Comparison of ENCODE assay signal across 9 mouse cellular contexts in the genomic region with DNA sequence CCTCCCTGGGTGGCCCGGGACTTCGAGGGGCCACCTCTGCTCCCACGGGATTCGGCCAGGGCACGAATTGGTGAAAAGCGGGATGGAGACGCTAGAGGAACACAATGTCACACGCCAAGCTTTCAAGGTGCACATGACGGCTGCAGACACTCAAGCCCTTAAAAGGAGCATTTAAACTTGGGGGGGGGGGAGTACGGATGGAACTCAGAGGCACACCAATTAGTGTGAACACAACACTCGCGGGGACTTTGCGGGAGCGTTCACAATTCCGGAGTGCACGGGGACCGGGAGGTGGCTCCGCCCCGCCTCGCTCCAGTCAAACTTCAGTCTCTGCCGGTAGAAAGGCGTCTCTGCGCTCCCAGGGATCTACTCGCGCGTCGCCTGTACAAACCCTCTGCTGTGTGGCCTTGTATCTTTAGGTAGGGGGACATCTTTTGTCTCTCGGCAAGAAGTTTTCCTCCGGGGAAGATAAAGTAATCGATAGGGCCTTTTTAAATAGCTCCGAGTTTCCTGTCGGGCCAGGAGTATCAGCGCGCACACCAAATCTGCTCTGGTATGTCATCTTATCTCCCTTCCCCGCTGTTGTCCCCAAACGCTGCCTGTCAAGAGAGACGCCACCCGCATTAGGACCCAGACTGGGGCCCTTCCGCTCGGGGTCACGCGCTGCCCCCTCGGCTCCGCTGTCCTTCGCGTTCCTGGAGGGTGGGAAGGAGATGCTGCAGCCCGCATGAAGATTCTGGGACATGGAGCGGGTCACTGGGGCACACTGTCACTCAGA. TPM values are rescaled to one million over a fixed set of nuclear protein-coding genes. Genes with fewer than 3 reads are reported as not detected.
DNase-seq lines count a peak whose midpoint lies in the region; ATAC-seq and TF ChIP-seq lines count a peak whose summit lies in the region.
"Had no signal": no experiment of that assay in that cellular context is flagged by ENCODE, and none has a peak within 500 bp of the region (broad histone marks: within the 10 kb centered on the region; RNA-seq: fewer than 3 reads in every experiment).

No protein-coding gene starts in this region.

- peak overlapping the region; percentile 15; the same call in 1 of the 2 replicates for H3K9ac ChIP-seq in ES-Bruce4 (ENCODE audit: low read depth, poor library complexity, severe bottlenecking)
- H3K9ac ChIP-seq in heart, embryonic 15.5 days, result peak overlapping the region; percentile 71
- H3K9ac ChIP-seq in liver, embryonic 12.5 days, result no peak overlapping the region

- no peaks in the 10 kb centered on the region for H3K36me3 ChIP-seq in ES-Bruce4 (ENCODE audit: control insufficient read depth, insufficient read depth, low read length, poor library complexity, severe bottlenecking)
- no peaks in the 10 kb centered on the region for H3K36me3 ChIP-seq in heart, embryonic 15.5 days
- H3K36me3 ChIP-seq in liver, embryonic 12.5 days, result no peaks in the 10 kb centered on the region

- DNase-seq in yolk sac, embryonic 10.5 days (ENCODE audit: low spot score), result no peak
- no peak for DNase-seq in layer of hippocampus, adult 11-12 months (ENCODE audit: low spot score)
- no peak for DNase-seq in right cerebral cortex, postnatal 36 days (ENCODE audit: low spot score in 2 of 2)
- DNase-seq in urinary bladder, adult 2 months (ENCODE audit: low spot score), result no peak

- no peak for TF ChIP-seq POLR2A in ES-Bruce4 (IDR thresholded peaks at IDR 0.05; ENCODE audit: insufficient read depth, low read length)
- TF ChIP-seq POLR2A in bone marrow macrophage, adult 2 months (IDR thresholded peaks at IDR 0.05; ENCODE audit: borderline replicate concordance, low read depth, low read length), result no peak

- H3K4me2 ChIP-seq in heart, embryonic 15.5 days, result peak overlapping the region; percentile 70
- H3K4me2 ChIP-seq in liver, embryonic 12.5 days, result peak overlapping the region; percentile 49

- H3K4me1 ChIP-seq in ES-Bruce4 (ENCODE audit: control insufficient read depth, insufficient read depth, low read length), result no peaks in the 10 kb centered on the region
- no peaks in the 10 kb centered on the region for H3K4me1 ChIP-seq in bone marrow macrophage, adult 2 months (ENCODE audit: control insufficient read depth, insufficient read depth, low read length)
- peaks cover 19% of the 10 kb centered on the region for H3K4me1 ChIP-seq in heart, embryonic 15.5 days (replicated peaks)
- peaks cover 2% of the 10 kb centered on the region for H3K4me1 ChIP-seq in liver, embryonic 12.5 days

- H3K4me3 ChIP-seq in ES-Bruce4 (ENCODE audit: low read depth, low read length), result peak overlapping the region; percentile 46
- peak overlapping the region; percentile 48 for H3K4me3 ChIP-seq in bone marrow macrophage, adult 2 months (ENCODE audit: insufficient read depth, low read length)
- peak overlapping the region; percentile 52 for H3K4me3 ChIP-seq in heart, embryonic 15.5 days
- H3K4me3 ChIP-seq in liver, embryonic 12.5 days, result peak overlapping the region; percentile 22

- TF ChIP-seq EP300 in ES-Bruce4 (IDR thresholded peaks at IDR 0.05; ENCODE audit: insufficient read depth, low read depth, low read length), result no peak

- under 1% methylated on average over 48 of the region's 48 CpGs for WGBS in heart, embryonic 15.5 days
- WGBS in liver, embryonic 12.5 days (ENCODE audit: insufficient replicate concordance), result under 1% methylated on average over 48 of the region's 48 CpGs

- H3K27me3 ChIP-seq in ES-Bruce4 (ENCODE audit: control insufficient read depth, insufficient read depth, low read length, poor library complexity, severe bottlenecking), result peaks cover 30% of the 10 kb centered on the region
- H3K27me3 ChIP-seq in heart, embryonic 15.5 days, result peaks cover 32% of the 10 kb centered on the region
- peaks cover 90% of the 10 kb centered on the region for H3K27me3 ChIP-seq in liver, embryonic 12.5 days (replicated peaks)

- TF ChIP-seq CTCF in ES-Bruce4 (IDR thresholded peaks at IDR 0.05; ENCODE audit: low read depth, low read length), result no peak
- TF ChIP-seq CTCF in bone marrow macrophage, adult 2 months (IDR thresholded peaks at IDR 0.05; ENCODE audit: low read depth, low read length), result no peak

- ATAC-seq in heart, embryonic 15.5 days (replicated peaks; ENCODE audit: insufficient number of reproducible peaks, insufficient read depth, low FRiP score, low read depth), result peak; percentile 80
- ATAC-seq in liver, embryonic 12.5 days, result no peak

- no peak overlapping the region for H3K27ac ChIP-seq in ES-Bruce4 (ENCODE audit: insufficient read depth, low read length)
- no peak overlapping the region for H3K27ac ChIP-seq in bone marrow macrophage, adult 2 months (ENCODE audit: insufficient read depth, low read depth, low read length)
- peak overlapping the region; percentile 96 for H3K27ac ChIP-seq in heart, embryonic 15.5 days
- no peak overlapping the region for H3K27ac ChIP-seq in liver, embryonic 12.5 days

- H3K9me3 ChIP-seq in ES-Bruce4 (replicated peaks; ENCODE audit: control insufficient read depth, insufficient read depth, low read length, poor library complexity, severe bottlenecking), result no peaks in the 10 kb centered on the region
- H3K9me3 ChIP-seq in heart, embryonic 15.5 days (replicated peaks), result no peaks in the 10 kb centered on the region
- no peaks in the 10 kb centered on the region for H3K9me3 ChIP-seq in liver, embryonic 12.5 days (replicated peaks)

RNA-seq across cellular contexts. Expression of a gene that starts 5.7 kb away (rescaled TPM):
- not detected in 2 replicates for polyA plus RNA-seq in ES-Bruce4 (2011; ENCODE audit: insufficient read depth, insufficient read length, low read depth, missing spikeins)
- polyA plus RNA-seq in bone marrow macrophage, adult 2 months (2012; ENCODE audit: insufficient read depth, insufficient read length, missing spikeins), result not detected in 2 replicates
- polyA plus RNA-seq in heart, embryonic 15.5 days (2015; fragmentation: Nextera tagmentation; extraction: Ambion mirVana), result 131 and 147 TPM in 2 replicates
- 0.13 and 0.19 TPM in 2 replicates for polyA plus RNA-seq in liver, embryonic 12.5 days (2016; fragmentation: Nextera tagmentation; extraction: Ambion mirVana)
- polyA plus RNA-seq in urinary bladder, adult 2 months (2012; rRNA removed), result not detected in 2 replicates
- polyA plus RNA-seq: neural tube, embryonic 14.5 days had no signal

Comparison
In these comparisons a context has a peak if more than half of its experiments do, and no peak if none do; other contexts are left out.
1. RNA of a gene that starts 5.7 kb away (polyA plus RNA-seq): 131 to 147 TPM in heart, embryonic 15.5 days; not detected in ES-Bruce4, 0.13 to 0.19 TPM in liver, embryonic 12.5 days, not detected in bone marrow macrophage, adult 2 months and not detected in urinary bladder, adult 2 months; every median in the first group is over 100 times any median in the second.
2. Peak in every context shown above with its lines, with median percentiles within 50 percentile points of each other: H3K4me3 ChIP-seq.